Mouse (Mus musculus): ENCODE data around the gene Kcnh3.
A peak's percentile ranks its signal among the peaks of the same experiment; 100 is the strongest.

The Kcnh3 gene

GRCm38 (mm10) chr15:99224208-99224911 lies at the start of gene Kcnh3:
Kcnh3 (plus strand) TSS chr15:99224861.
- peak; percentile 48 to 79 for DNase-seq (ENCODE audit: low spot score in 2 of 2)

- DNase-seq (ENCODE audit: low spot score in 2 of 2): no peak
Observed at GRCm38 (mm10) chr15:99179639-99180038, 45.0 kb upstream of the Kcnh3 start.

DNA sequence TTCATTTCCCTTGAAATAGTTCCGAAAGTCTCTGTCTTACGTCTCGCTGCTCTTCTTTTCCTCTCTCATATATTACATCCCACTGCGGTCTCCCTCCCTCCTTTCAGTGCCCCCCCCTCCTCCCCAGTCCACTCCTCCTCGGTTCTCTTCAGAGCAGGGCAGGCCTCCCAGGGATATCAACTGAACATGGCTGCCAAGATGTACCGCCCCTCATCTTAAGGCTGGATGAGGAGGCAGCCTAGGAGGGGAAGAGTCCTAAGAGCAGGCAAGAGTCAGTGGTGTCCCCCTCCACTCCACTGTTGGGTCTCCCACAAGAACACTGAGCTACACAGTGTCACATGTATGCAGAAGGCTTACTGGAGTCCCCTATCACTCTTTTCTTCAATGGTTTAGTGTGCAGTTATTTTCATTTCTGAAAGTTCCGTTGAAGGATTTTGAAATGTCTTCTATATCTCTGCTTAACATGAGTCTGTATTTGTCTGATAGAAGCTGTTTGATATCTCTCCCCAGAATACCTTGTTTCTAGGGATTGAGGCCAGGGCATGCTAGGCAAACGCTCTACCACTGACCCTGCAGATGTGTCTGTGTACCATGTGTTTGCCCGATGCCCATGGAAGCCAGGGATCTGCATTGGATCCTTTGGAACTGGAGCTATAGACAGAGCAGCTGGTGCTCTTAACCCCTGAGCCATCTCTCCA lies 40.3 kb upstream of the Kcnh3 start:
- no peak for DNase-seq (ENCODE audit: low spot score in 2 of 2)

DNA sequence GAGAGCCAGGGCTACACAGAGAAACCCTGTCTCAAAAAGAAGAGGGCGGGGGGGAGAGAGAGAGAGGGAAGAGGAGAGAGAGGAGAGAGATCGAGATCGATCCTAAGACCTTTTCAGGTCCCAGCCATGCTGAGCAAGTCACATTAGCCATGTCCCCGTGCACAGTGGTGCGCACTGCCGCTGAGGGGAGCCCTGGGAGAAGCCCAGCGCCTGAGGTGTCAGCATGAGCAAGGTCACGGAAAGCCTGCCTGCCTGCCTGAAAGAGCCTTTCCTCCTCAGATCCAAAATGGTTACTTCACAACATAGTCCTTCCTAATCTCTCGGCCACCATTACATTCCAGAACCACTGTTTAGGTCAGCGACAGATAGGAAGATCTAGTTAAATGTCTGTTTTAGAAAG lies 30.3 kb upstream of the Kcnh3 start:
- DNase-seq (ENCODE audit: low spot score in 2 of 2): no peak

- no peak for DNase-seq (ENCODE audit: low spot score in 2 of 2)
Observed at GRCm38 (mm10) chr15:99195043-99195442, 29.6 kb upstream of the Kcnh3 start.

DNA sequence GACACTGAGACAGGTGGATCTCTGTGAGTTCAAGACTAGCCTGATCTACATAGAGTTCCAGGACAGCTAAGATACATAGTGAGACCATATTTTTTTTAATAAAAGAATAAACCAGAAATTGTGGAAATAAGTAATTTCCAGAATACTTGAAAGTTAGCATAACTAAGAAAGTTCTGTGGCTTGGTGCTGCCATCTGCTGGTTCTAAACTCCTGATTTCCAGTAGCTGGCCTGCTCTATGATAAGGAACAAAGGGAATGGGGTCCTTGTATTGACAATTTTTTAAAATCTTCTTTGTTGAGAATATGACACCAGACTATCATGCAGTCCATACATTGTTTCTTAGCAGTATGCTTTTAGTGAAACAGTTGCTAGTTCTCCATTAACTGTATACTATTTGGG lies 25.9 kb upstream of the Kcnh3 start:
- no peak for DNase-seq (ENCODE audit: low spot score in 2 of 2)

DNA sequence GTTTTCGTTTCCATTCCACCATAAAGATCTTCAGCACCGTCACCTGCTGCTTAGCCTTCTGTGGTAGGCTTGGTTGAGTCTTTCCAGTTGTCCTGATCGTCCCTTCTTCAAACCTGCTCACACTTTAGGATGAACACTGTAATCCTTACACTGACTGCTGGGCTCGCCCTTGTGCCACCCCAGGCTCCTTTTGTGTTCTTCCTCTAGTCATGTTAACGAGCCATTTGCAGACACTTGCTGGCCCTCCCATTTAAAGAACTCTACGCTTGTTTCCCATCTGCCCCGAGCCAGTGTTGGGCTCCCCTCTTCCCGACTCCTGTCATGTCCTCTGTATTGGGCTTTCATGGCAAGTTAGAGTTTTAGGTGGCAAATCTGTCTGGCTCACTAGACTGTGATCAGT lies 18.7 kb upstream of the Kcnh3 start:
- DNase-seq (ENCODE audit: low spot score in 2 of 2): no peak

DNA sequence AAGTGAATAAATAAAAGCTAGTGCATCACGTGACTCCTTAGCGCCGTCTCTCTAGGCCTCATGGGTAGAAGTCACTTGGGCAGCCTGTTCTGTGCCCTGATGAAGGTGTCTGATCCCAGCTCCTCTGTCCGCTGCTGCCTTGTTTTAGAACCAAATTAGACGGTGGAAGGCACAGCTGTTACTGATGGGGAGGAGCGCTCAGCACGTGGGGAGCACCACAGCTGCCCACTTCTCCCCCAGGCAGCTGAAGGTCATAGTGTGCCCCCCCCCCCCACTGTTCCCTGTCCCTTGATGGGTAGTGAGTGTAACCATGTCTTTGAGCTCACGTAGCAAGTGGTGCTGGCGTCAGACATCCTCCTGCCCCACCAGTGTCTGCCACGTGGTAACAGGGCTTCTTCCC lies 11.5 kb upstream of the Kcnh3 start:
- DNase-seq (ENCODE audit: low spot score in 2 of 2): no peak

GRCm38 (mm10) chr15:99214941-99215340 lies 9.7 kb upstream of the Kcnh3 start:
- peak in 1 of 2 experiments; percentile 56 for DNase-seq (ENCODE audit: low spot score in 2 of 2)

DNA sequence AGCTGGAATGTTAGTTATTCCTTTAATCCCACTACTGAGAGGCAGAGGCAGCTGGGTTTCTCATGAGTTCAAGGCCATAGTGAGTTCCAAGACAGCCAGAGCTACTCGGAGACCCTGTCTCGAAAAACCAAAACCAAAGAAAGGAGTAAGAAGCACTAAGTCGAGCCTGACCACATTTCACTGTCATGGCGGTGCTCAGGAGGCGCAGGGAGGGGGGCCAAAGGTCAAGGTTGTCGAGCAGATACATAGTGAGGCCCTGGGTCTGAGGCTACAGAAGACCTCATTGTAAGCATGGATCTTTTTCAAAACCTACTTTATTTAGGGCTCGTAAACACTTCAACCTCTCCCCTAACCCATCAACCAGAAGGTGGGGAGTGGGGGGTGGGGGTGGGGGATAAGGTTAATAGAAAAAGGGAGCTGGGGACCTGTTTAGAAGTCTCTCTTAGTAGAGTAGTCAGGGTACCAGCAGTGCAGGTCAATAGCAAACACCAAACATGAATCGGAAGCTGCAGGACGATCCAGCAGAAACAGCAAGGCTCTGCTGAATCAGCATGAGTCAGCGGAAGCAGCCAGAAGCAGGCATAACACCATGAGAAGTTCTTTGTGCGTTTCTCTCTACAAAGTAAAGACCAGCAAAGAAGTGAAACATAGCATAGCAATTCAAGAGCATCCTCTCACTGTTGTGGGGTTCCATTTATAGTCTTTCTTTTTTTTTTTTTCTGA lies 8.8 kb upstream of the Kcnh3 start:
- no peak for DNase-seq (ENCODE audit: low spot score in 2 of 2)

DNA sequence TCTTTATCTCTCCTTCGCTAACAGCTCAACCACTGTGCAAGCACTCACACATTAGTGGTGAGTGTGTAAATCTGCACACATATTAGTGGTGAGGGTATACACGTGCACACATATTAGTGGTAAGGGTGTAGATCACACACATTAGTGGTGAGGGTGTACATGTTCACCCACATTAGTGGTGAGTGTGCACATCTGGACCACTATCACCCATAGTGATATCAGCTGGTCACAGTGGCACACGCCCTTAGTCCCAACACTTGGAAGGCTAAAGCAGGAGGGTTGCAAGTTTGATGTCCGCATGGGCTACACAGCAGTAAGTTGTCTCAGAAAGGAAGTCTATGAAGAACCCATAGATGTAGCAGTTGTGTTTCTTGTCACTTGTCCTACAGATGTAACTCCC lies 7.0 kb upstream of the Kcnh3 start:
- DNase-seq (ENCODE audit: low spot score in 2 of 2): no peak

DNA sequence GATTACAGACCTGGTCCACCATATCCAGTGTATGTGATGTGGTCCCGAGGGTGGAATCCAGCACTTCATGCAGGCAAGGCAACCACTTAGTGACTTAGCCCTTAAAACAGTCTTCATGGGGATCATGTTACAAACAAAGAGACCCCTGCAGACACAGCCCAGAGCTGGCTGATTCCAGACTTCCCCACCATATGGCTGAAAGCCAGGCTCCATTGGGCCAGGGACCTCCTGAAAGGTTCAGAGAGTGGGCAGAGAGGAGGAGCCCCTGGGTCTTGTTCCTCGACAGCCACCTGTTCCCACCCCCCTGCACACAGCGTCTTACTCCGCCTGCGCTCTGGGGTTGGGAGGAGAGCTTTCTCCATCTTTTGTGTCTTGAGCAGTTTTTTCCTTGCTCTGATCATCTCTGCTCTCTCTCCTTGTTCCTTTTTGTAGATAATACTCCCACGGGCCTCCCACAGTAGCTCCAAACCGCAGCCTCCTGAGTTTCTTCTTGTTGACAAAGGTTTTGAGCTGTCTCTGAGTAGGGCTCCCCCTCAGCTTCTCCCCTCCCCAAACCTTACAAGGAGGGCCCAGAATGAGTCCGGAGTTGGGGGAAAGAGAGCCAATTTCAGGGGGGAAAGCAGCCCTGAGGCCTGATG lies 3.2 kb upstream of the Kcnh3 start:
- peak in 1 of 2 experiments; percentile 59 for DNase-seq (ENCODE audit: low spot score in 2 of 2)

- no peak for DNase-seq (ENCODE audit: low spot score in 2 of 2)
Observed at GRCm38 (mm10) chr15:99222794-99223584, 1.7 kb upstream of the Kcnh3 start.

DNA sequence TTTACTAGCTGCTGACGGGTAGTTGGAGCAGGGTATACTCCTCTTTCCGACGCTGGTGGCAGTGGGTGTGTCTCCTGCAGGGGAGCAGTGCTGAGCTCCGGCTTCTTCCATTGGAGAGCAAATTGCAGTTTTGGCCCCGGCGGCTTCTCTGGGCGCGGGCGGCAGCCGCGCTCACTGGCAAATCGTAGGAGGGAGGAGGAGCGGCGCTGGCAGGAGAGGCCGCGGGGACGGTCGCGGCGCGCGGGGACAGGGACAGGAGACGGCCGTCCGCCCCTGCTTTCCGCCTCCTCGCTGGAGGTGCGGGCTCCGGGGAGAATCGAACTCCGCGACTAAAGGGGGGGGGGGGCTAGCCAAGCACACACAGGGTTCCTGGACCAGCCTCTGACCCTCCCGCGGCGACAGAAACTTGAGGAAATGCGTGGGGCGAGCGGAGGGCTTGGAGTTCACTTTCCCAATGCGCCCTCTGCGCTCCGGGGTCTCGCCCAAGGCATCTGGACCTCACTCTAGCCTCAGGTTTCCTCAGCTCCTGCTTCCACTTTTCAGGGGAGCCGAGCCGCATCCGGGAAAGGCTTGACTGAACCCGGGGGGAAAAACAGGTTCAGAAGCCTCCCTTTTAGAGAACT lies 965 bp upstream of the Kcnh3 start:
- DNase-seq (ENCODE audit: low spot score in 2 of 2): no peak

DNA sequence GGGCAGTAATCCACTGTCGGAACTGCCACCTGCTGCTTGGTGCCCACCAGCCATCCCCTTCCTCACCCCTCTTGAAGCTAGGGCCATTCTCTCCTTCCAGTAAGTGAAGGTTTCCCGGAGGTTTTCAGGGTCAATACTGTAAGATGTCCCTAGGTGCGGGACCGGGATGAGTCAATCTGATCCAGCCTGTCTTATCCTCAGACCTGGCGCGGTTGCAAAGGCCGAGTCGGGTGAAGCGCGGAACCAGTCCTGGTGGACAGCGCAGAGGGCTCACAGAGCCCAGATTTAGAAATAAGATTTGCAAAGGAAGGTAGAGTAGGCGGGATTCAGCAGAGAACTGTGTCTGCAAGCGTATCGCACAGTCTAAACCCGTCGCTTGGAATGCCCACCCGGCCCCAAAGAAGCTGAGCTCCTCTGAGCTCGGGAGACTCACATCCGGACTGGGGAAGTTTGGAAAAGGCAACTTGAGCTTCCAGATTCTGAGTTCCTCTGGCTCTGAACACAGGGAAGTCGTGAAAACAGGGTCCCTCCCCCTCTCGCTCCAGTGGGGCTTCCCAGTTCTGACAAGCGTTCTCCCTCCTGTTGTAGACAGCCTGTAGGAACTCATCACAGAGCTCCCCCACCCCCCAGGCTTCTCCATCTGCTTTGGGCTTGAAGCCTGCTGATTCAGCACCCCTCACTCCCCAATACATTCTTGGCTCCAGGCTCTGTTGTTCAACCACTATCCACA lies 585 bp downstream of the Kcnh3 start:
- no peak for DNase-seq (ENCODE audit: low spot score in 2 of 2)

GRCm38 (mm10) chr15:99226090-99226489 lies 1.4 kb downstream of the Kcnh3 start:
- no peak for DNase-seq (ENCODE audit: low spot score in 2 of 2)

DNA sequence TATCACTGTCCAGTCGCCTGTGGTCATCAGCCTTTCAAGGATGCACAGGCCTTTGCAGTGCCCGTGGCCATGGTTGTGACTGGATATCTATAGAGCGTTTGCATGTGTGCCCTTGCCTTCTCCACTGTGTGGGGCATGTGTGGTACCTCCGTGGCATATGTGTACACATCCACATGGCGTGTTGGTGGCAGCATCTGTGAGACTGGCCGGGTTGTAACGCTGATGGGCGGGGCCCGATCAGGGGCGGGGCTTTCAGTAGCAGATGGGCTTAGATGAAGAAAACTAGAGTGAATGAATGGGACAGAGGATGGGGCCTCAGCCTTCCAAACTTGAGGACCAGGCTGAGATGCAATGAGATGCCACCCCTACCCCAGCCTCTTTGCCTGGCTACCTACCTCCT lies 7.3 kb downstream of the Kcnh3 start:
- no peak for DNase-seq (ENCODE audit: low spot score in 2 of 2)

GRCm38 (mm10) chr15:99233719-99234118 lies 9.1 kb downstream of the Kcnh3 start:
- no peak for DNase-seq (ENCODE audit: low spot score in 2 of 2)

DNA sequence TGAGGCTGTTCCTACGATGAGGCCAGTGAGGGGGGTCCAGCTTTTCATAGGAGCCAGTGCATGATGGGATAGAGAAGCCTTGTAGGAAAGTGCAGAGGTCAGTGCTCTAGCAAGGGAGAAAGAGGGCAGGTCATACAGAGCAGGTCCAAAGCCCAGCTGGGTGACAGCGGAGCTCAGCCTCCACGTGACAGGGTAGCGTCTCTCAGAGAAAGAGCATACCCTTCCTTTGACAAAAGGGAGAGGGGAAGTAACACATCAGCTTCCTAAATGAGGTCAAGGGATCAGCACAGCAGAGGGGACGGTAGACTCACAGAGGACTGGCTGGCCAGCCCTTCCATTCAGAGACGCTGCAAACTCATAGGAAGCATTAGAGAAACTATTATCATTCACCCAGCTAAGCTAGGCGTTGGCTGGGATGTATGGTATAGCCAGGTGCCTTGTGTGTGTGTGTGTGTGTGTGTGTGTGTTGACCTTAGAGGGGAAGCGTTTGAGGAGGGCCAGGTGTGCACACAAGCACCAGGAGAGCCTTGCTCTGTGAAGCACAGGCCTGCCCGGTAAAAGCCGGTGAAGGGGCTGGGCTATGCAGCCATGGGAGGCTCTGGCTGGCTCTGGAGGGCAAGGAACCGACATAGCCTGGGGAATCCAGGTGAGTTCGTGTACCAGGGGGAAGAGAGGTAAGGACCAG lies 9.8 kb downstream of the Kcnh3 start:
- no peak for DNase-seq (ENCODE audit: low spot score in 2 of 2)

- no peak for DNase-seq (ENCODE audit: low spot score in 2 of 2)
Observed at GRCm38 (mm10) chr15:99238006-99238405, 13.3 kb downstream of the Kcnh3 start.

Data from spleen, postnatal 4 days (tissue).